Mouse (Mus musculus) CH12.LX (cell line): Measurements from ENCODE around the gene Nthl1. TPM values are rescaled to one million over a fixed set of nuclear protein-coding genes. Genes with fewer than 3 reads are reported as not detected.

Experiments
- DNase-seq: peaks from one replicate; pipeline ENCODE4 v3.0.0-alpha.2; 2013; ENCODE audit errors: extremely low read depth
- H3K27ac ChIP-seq: 2 replicates; pipeline ENCODE4 v1.5.1; 2012; ENCODE audit warnings: low read depth, mild to moderate bottlenecking, control low read depth, moderate library complexity; ENCODE audit not compliant: insufficient read depth
- H3K27me3 ChIP-seq: replicated peaks from 2 replicates; pipeline ENCODE3; 2012; ENCODE audit warnings: inconsistent platforms
- H3K36me3 ChIP-seq, 2 experiments: replicated peaks in 1 of 2; 2 replicates each; pipeline versions ENCODE3 to v1.6.1; 2012; ENCODE audit warnings: inconsistent platforms in 1 of 2, low read length in 1 of 2, mild to moderate bottlenecking in 1 of 2, mixed read lengths in 1 of 2, moderate library complexity in 1 of 2; ENCODE audit not compliant: control insufficient read depth in 1 of 2, insufficient read depth in 1 of 2
- H3K4me1 ChIP-seq, 2 experiments: 2 replicates each; pipeline ENCODE4 v1.6.1; 2012; ENCODE audit warnings: inconsistent platforms in 1 of 2, moderate library complexity in 1 of 2; ENCODE audit not compliant: insufficient read depth in 2 of 2, control insufficient read depth in 1 of 2
- H3K4me2 ChIP-seq: 2 replicates; pipeline ENCODE4 v1.6.1; 2012; ENCODE audit warnings: low read depth, mild to moderate bottlenecking, control low read depth; ENCODE audit not compliant: poor library complexity, insufficient read depth, severe bottlenecking
- H3K4me3 ChIP-seq, 3 experiments: fragments of 150-350 bp in 1 of 3; sonication (generic) in 1 of 3; replicated peaks in 1 of 3; 2 replicates each; pipeline versions ENCODE3 to v1.5.1; 2011 to 2012; ENCODE audit warnings: low read depth in 2 of 3, low read length in 2 of 3, mild to moderate bottlenecking in 2 of 3, moderate library complexity in 2 of 3, control low read depth in 1 of 3, improper control_type of control experiment in 1 of 3, inconsistent platforms in 1 of 3, mixed read lengths in 1 of 3; ENCODE audit not compliant: poor library complexity in 1 of 3
- H3K79me2 ChIP-seq: replicated peaks from 2 replicates; pipeline ENCODE4 v1.6.1; 2012; ENCODE audit warnings: mild to moderate bottlenecking, moderate library complexity; ENCODE audit not compliant: control insufficient read depth, poor library complexity, insufficient read depth, severe bottlenecking; ENCODE audit errors: extremely low read depth
- H3K9ac ChIP-seq: 2 replicates; pipeline ENCODE4 v1.6.1; 2012; ENCODE audit warnings: low read depth, mild to moderate bottlenecking, control low read depth, moderate library complexity; ENCODE audit not compliant: insufficient read depth
- H3K9me3 ChIP-seq: replicated peaks from 2 replicates; pipeline ENCODE3; 2012; ENCODE audit warnings: low read length, inconsistent platforms, mixed read lengths
- CHD2 ChIP-seq: IDR thresholded peaks from 2 replicates; pipeline ENCODE4 v1.6.1; 2011; ENCODE audit warnings: low read length, improper control_type of control experiment
- CTCF ChIP-seq, 2 experiments: IDR thresholded peaks in 1 of 2; conservative IDR thresholded peaks in 1 of 2; 2 replicates each; pipeline ENCODE4 v1.5.1; 2011 to 2012; ENCODE audit warnings: low read depth in 2 of 2, low read length in 2 of 2, improper control_type of control experiment in 1 of 2, inconsistent platforms in 1 of 2, mild to moderate bottlenecking in 1 of 2, moderate library complexity in 1 of 2
- EP300 ChIP-seq: IDR thresholded peaks from 2 replicates; pipeline ENCODE4 v1.6.1; 2011; ENCODE audit warnings: low read length, improper control_type of control experiment
- ETS1 ChIP-seq: conservative IDR thresholded peaks from 2 replicates; pipeline ENCODE4 v1.6.1; 2012; ENCODE audit warnings: low read depth, mild to moderate bottlenecking, inconsistent platforms, low read length, improper control_type of control experiment, moderate library complexity
- GABPA ChIP-seq: IDR thresholded peaks from 2 replicates; pipeline ENCODE4 v1.6.1; 2012; ENCODE audit warnings: low read depth, low read length, improper control_type of control experiment, inconsistent platforms; ENCODE audit not compliant: insufficient replicate concordance
- JUND ChIP-seq: conservative IDR thresholded peaks from 2 replicates; pipeline ENCODE4 v1.6.1; 2011; ENCODE audit warnings: low read depth, low read length, improper control_type of control experiment
- KAT2A ChIP-seq: IDR thresholded peaks from 2 replicates; pipeline ENCODE4 v1.6.1; 2012; ENCODE audit warnings: low read length, improper control_type of control experiment, inconsistent platforms; ENCODE audit not compliant: insufficient replicate concordance
- MAFK ChIP-seq: IDR thresholded peaks from 2 replicates; pipeline ENCODE4 v1.6.1; 2011; ENCODE audit warnings: low read length, improper control_type of control experiment; ENCODE audit not compliant: insufficient replicate concordance
- MAZ ChIP-seq: IDR thresholded peaks from 2 replicates; pipeline ENCODE4 v1.6.1; 2012; ENCODE audit warnings: low read depth, mild to moderate bottlenecking, inconsistent platforms, low read length, improper control_type of control experiment, moderate library complexity
- MEF2A ChIP-seq: IDR thresholded peaks from 2 replicates; pipeline ENCODE4 v1.6.1; 2014; ENCODE audit warnings: low read depth, mild to moderate bottlenecking, inconsistent platforms, low read length, improper control_type of control experiment, borderline replicate concordance
- MXI1 ChIP-seq: IDR thresholded peaks from 2 replicates; pipeline ENCODE4 v1.6.1; 2011; ENCODE audit warnings: mild to moderate bottlenecking, low read depth, low read length, improper control_type of control experiment
- PAX5 ChIP-seq: IDR thresholded peaks from 2 replicates; pipeline ENCODE4 v1.6.1; 2012; ENCODE audit warnings: low read length, inconsistent platforms, mixed read lengths
- POLR2A ChIP-seq: IDR thresholded peaks from 2 replicates; pipeline ENCODE4 v1.6.1; 2011; ENCODE audit warnings: low read depth, mild to moderate bottlenecking, improper control_type of control experiment, low read length
- RAD21 ChIP-seq: IDR thresholded peaks from 2 replicates; pipeline ENCODE4 v1.6.1; 2011; ENCODE audit warnings: low read depth, mild to moderate bottlenecking, low read length, improper control_type of control experiment, moderate library complexity
- SIN3A ChIP-seq: IDR thresholded peaks from 2 replicates; pipeline ENCODE4 v1.6.1; 2012; ENCODE audit warnings: low read length, improper control_type of control experiment, inconsistent platforms
- SMC3 ChIP-seq: IDR thresholded peaks from 2 replicates; pipeline ENCODE4 v1.6.1; 2011; ENCODE audit warnings: low read depth, low read length, improper control_type of control experiment
- TBP ChIP-seq: conservative IDR thresholded peaks from 2 replicates; pipeline ENCODE4 v1.6.1; 2011; ENCODE audit warnings: low read depth, low read length, improper control_type of control experiment
- UBTF ChIP-seq: IDR thresholded peaks from 2 replicates; pipeline ENCODE4 v1.6.1; 2012; ENCODE audit warnings: low read depth, mild to moderate bottlenecking, inconsistent platforms, low read length, improper control_type of control experiment, moderate library complexity
- USF2 ChIP-seq: conservative IDR thresholded peaks from 2 replicates; pipeline ENCODE4 v1.6.1; 2011; ENCODE audit warnings: low read depth, low read length, improper control_type of control experiment
- ZC3H11A ChIP-seq: IDR thresholded peaks from 2 replicates; pipeline ENCODE4 v1.6.1; 2012; ENCODE audit warnings: low read depth, mild to moderate bottlenecking, inconsistent platforms, low read length, improper control_type of control experiment
- ZNF384 ChIP-seq: IDR thresholded peaks from 2 replicates; pipeline ENCODE4 v1.6.1; 2012; ENCODE audit warnings: low read depth, low read length, improper control_type of control experiment, inconsistent platforms
- dilution Hi-C: fragments of 300-500 bp; cut with MboI; formaldehyde crosslinking; loops from 2 replicates; pipeline ENCODE4 v1.14.3; 2020; ENCODE audit warnings: low sequenced_read_pairs; ENCODE audit not compliant: extremely low pct_unique_long_range_greater_than_20kb, extremely low pct_ligation_motif_present
- in situ Hi-C: fragments of 300-500 bp; cut with MboI; formaldehyde crosslinking; loops from 3 replicates; pipeline ENCODE4 v1.14.3; 2019; ENCODE audit warnings: low sequenced_read_pairs, low pct_ligation_motif_present, low pct_unique_long_range_greater_than_20kb, mixed read lengths
- polyA plus RNA-seq: library from polyadenylated mRNA; unstranded; fragments of >175 nt; gene quantifications from 2 replicates; pipeline ENCODE4 v1.2.1, GENCODE M21; 2012; ENCODE audit warnings: low read depth; ENCODE audit not compliant: insufficient read length
- total RNA-seq, 2 experiments: library from RNA; depleted of rRNA; stranded (reverse); fragments of 300-350 nt in 1 of 2; fragments of >200 nt in 1 of 2; gene quantifications; 2 replicates each; pipeline ENCODE4 v1.2.3; 2012 to 2014

The Nthl1 gene
- total and polyA plus RNA-seq, 3 experiments, result 20.1 to 24.0 (median 20.4) TPM

GRCm38 (mm10) chr17:24617561-24618194 is 14.8 kb upstream of the Nthl1 start:
- Histone ChIP-seq H3K9me3 (no peaks in the 10 kb centered on the region), H3K4me3 (no peak overlapping the region), H3K9ac (no peak overlapping the region), H3K4me1 (peaks cover 6 to 25% of the 10 kb centered on the region in 2 experiments), H3K27me3 (no peaks in the 10 kb centered on the region), H3K27ac (peak overlapping the region; percentile 0; the same call in 1 of the 2 replicates), H3K79me2 (no peaks in the 10 kb centered on the region), H3K4me2 (no peak overlapping the region), H3K36me3 (peaks cover 90 to 95% of the 10 kb centered on the region in 2 experiments)
- TF ChIP-seq TBP (no peak), SMC3 (peak; percentile 9; the same call in 1 of the 2 replicates), ZNF384 (no peak), ETS1 (no peak), MEF2A (no peak), MXI1 (no peak), MAFK (0 out of 2 replicates have a peak, but pooled peaks have one; percentile 6)
- in situ Hi-C loops (no loop called here), dilution Hi-C loops (no loop called here)
- no peak for DNase-seq

- DNase-seq, result no peak
- H3K9me3 ChIP-seq, result no peaks in the 10 kb centered on the region
- no peak overlapping the region for H3K9ac ChIP-seq
- dilution Hi-C loops, result no loop called here
- no peaks in the 10 kb centered on the region for H3K27me3 ChIP-seq
- TF ChIP-seq CHD2 (no peak), MAZ (no peak), POLR2A (no peak), ZC3H11A (no peak), ZNF384 (no peak), PAX5 (no peak), JUND (no peak), SMC3 (no peak)
- H3K36me3 ChIP-seq, result peaks cover 76 to 97% of the 10 kb centered on the region in 2 experiments
- H3K4me1 ChIP-seq, result peaks cover 0 to 3% of the 10 kb centered on the region in 2 experiments; a peak in 1 of 4 replicates
- H3K27ac ChIP-seq, result no peak overlapping the region
- in situ Hi-C loops, result no loop called here
- H3K4me3 ChIP-seq, result no peak overlapping the region
- no peak overlapping the region for H3K4me2 ChIP-seq
- H3K79me2 ChIP-seq, result no peaks in the 10 kb centered on the region
Measured at GRCm38 (mm10) chr17:24625472-24625871, 7.0 kb upstream of the Nthl1 start.

- DNase-seq, result peak; percentile 68
- TF ChIP-seq POLR2A (no peak), GABPA (no peak), KAT2A (no peak), RAD21 (peak; percentile 61), ZNF384 (no peak), USF2 (no peak), EP300 (no peak), CTCF (conservative IDR thresholded peaks at IDR 0.05 in 1 of 2, IDR thresholded peaks at IDR 0.05 in 1 of 2; ENCODE audit: low read depth in 2 of 2, low read length in 2 of 2) (peak; percentile 89), SIN3A (no peak), UBTF (no peak), SMC3 (peak; percentile 87)
- peaks cover 46 to 71% of the 10 kb centered on the region in 2 experiments for H3K36me3 ChIP-seq
- no peak overlapping the region for H3K4me3 ChIP-seq
- no peak overlapping the region for H3K9ac ChIP-seq
- H3K27ac ChIP-seq, result no peak overlapping the region
- H3K79me2 ChIP-seq, result no peaks in the 10 kb centered on the region
- in situ Hi-C loops, result no loop called here
- H3K9me3 ChIP-seq, result no peaks in the 10 kb centered on the region
- no peaks in the 10 kb centered on the region for H3K27me3 ChIP-seq
- peaks cover 6 to 17% of the 10 kb centered on the region in 2 experiments; a peak in 3 of 4 replicates for H3K4me1 ChIP-seq
- H3K4me2 ChIP-seq, result no peak overlapping the region
- dilution Hi-C loops, result no loop called here
Measured at GRCm38 (mm10) chr17:24628646-24629045, 3.8 kb upstream of the Nthl1 start.
